Mouse (Mus musculus) midbrain, embryonic 13.5 days (tissue): ENCODE data around the gene Tulp1. TPM values are rescaled to one million over a fixed set of nuclear protein-coding genes. Genes with fewer than 3 reads are reported as not detected.
A peak's percentile ranks its signal among the peaks of the same experiment; 100 is the strongest.
"Not testable (repeated sequence)": the region's sequence is repeated elsewhere in the genome, so short reads cannot be mapped to it uniquely, and the experiment has no call there.

ENCODE experiments used
- ATAC-seq: fragments of 200-750 bp; cut with Nextera tagmentation; 2 replicates; pipeline ENCODE4 v1.8.0; 2017; ENCODE audit warnings: mild to moderate bottlenecking, moderate TSS enrichment, moderate library complexity
- H3K27ac ChIP-seq: fragments of 300-500 bp; sonication (generic); 2 replicates; pipeline ENCODE4 v1.5.1; 2015; ENCODE audit warnings: inconsistent platforms, mild to moderate bottlenecking, moderate library complexity
- H3K27me3 ChIP-seq: fragments of 300-500 bp; sonication (generic); 2 replicates; pipeline ENCODE4 v1.6.1; 2015; ENCODE audit warnings: mild to moderate bottlenecking, inconsistent platforms
- H3K36me3 ChIP-seq: fragments of 300-500 bp; sonication (generic); 2 replicates; pipeline ENCODE4 v1.6.1; 2015; ENCODE audit warnings: mild to moderate bottlenecking, inconsistent platforms
- H3K4me1 ChIP-seq: fragments of 300-500 bp; sonication (generic); replicated peaks from 2 replicates; pipeline ENCODE4 v1.6.1; 2015; ENCODE audit warnings: inconsistent platforms
- H3K4me2 ChIP-seq: fragments of 300-500 bp; sonication (generic); replicated peaks from 2 replicates; pipeline ENCODE4 v1.6.1; 2015; ENCODE audit warnings: moderate library complexity, mild to moderate bottlenecking, inconsistent platforms
- H3K4me3 ChIP-seq: fragments of 300-500 bp; sonication (generic); replicated peaks from 2 replicates; pipeline ENCODE4 v1.5.1; 2015; ENCODE audit warnings: mild to moderate bottlenecking, inconsistent platforms
- H3K9ac ChIP-seq: fragments of 300-500 bp; sonication (generic); replicated peaks from 2 replicates; pipeline ENCODE4 v1.6.1; 2015; ENCODE audit warnings: mild to moderate bottlenecking, inconsistent platforms
- H3K9me3 ChIP-seq: fragments of 300-500 bp; sonication (generic); 2 replicates; pipeline ENCODE4 v1.6.1; 2016; ENCODE audit warnings: mild to moderate bottlenecking, inconsistent platforms
- WGBS: fragments of 180-500 bp; shearing (Covaris S2); methylation state at CpG from one replicate; pipeline ENCODE4 v1.1.7; 2015; 5-methylcytosine and 5-hydroxymethylcytosine counted together
- polyA plus RNA-seq: library from polyadenylated mRNA; unstranded; fragments of >200 nt; fragmentation: Nextera tagmentation; extraction: Ambion mirVana; gene quantifications from 2 replicates; pipeline ENCODE4 v1.2.1, GENCODE M21; 2015

The Tulp1 gene
- 1.7 and 2.6 TPM in 2 replicates for polyA plus RNA-seq

DNA sequence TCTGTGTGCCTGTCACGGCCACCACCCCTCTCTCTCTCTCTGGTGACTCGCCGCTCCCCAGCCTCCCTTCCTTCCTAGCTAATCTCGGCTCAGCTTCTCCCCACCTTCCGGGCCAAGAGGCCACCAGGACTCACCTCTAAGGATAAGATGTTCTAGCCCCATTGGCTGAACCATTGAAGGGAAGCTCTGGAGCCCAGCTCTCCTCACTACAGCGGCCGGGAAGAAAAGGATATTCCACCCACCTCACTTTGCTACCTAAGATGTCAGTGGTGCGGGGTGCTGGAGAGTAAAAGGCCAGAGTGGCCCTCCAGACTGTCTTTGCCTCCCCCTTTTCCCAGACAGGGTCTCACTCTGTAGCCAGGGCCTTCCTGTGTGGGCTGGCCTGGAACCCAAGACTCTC is at the start of gene Tulp1:
Gene Tulp1, minus strand, starts transcription at position 101 of the 400 bp plus-strand sequence.
- no peaks in the 10 kb centered on the region for H3K36me3 ChIP-seq
- peaks cover 25% of the 10 kb centered on the region for H3K4me1 ChIP-seq
- H3K27me3 ChIP-seq: peaks cover 61% of the 10 kb centered on the region
- no peaks in the 10 kb centered on the region for H3K9me3 ChIP-seq
- no peak within 1 kb of the TSS for H3K9ac ChIP-seq
- ATAC-seq: no peak
- peak within 1 kb of the TSS; percentile 18 for H3K4me3 ChIP-seq
- H3K27ac ChIP-seq: no peak within 1 kb of the TSS
- peak within 1 kb of the TSS; percentile 32; the same call in 1 of the 2 replicates for H3K4me2 ChIP-seq
- WGBS: 19% methylated on average over 8 of the region's 8 CpGs

DNA sequence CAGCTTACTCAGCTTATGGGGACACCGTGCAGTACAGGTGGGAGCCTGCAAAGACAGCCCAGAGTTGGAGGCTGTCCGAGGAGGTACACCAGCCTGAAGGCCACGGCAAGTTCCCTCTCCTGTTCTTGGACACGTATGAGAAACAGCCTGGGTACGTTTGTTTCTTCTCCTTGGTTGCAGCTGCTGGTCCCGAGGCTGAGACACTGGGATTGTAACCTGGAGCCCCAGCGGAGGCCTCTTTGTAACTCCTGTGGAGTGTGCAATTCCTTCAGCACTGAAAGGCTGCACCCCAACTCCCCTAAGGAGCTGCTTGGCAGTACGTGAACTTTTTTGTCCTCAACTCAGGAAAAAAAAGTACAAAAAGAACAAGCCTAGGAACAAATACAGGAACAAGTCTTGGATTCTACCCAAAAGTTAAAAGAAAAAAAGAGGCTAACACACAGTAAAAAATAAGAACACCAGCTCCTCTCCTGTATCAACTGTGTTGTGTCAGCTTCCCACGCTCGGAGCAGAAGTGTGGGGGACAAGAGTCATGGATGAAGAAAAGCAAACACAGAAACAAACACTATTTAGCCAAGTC is 46.4 kb upstream of the Tulp1 start:
- Histone ChIP-seq H3K4me1 (no peaks in the 10 kb centered on the region), H3K9ac (no peak overlapping the region), H3K36me3 (peaks cover 24% of the 10 kb centered on the region), H3K4me2 (no peak overlapping the region), H3K27me3 (no peaks in the 10 kb centered on the region), H3K9me3 (no peaks in the 10 kb centered on the region), H3K27ac (no peak overlapping the region), H3K4me3 (no peak overlapping the region)
- 87% methylated on average over 10 of the region's 10 CpGs for WGBS
- ATAC-seq: no peak

DNA sequence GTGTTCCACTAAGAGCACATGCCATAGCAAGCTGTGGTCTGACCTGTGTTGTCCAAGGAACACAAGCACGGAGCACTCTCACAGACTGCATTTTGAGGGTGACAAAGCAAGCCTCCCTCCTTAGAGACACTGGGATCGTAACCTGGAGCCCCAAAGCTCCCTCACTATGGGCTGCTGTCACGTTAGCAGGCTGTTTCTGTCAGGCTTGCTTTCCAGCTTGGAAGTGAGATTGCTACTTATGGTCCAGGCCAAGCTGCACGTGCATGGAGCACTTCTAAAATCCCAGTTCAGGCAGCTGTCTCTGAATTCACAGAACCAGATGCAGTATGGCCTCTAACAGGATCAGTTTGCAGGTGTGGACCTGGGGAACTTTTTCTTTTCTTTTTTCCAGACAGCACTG is 45.7 kb upstream of the Tulp1 start:
- Histone ChIP-seq H3K36me3 (peaks cover 31% of the 10 kb centered on the region), H3K4me1 (no peaks in the 10 kb centered on the region), H3K9ac (no peak overlapping the region), H3K4me3 (no peak overlapping the region), H3K4me2 (no peak overlapping the region), H3K9me3 (no peaks in the 10 kb centered on the region), H3K27ac (no peak overlapping the region), H3K27me3 (no peaks in the 10 kb centered on the region)
- no peak for ATAC-seq
- 94% methylated on average over 4 of the region's 4 CpGs for WGBS

DNA sequence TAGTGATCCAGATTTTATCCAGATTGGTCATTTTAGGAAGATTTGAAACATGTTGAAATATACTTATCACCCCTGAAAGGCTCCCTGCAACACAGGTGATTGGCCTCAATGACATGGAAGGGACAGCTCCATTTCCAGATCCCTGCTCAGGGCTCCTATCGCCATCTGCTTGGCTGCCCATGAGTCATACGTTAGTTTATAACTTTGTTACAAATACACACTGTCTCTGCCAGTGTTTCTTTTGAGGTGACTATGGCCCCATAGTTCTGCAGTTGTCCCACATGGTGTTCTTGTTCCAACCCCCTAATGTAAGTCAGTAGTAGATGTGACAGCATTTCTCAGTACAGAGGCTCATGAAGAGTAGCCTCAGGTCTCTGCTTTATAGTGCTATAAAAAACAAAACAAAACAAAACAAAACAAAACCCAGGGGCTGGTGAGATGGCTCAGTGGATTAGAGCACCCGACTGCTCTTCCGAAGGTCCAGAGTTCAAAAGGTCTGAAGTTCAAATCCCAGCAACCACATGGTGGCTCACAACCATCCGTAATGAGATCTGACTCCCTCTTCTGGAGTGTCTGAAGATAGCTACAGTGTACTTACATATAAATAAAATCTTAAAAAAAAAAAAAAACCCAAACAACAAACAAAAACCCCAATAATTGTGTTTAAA is 43.4 kb upstream of the Tulp1 start:
- no peak for ATAC-seq
- Histone ChIP-seq H3K27ac (no peak overlapping the region), H3K4me2 (no peak overlapping the region), H3K36me3 (peaks cover 43% of the 10 kb centered on the region), H3K4me1 (no peaks in the 10 kb centered on the region), H3K9ac (no peak overlapping the region), H3K27me3 (no peaks in the 10 kb centered on the region), H3K9me3 (no peaks in the 10 kb centered on the region), H3K4me3 (no peak overlapping the region)
- 85% methylated on average over 5 of the region's 5 CpGs for WGBS

DNA sequence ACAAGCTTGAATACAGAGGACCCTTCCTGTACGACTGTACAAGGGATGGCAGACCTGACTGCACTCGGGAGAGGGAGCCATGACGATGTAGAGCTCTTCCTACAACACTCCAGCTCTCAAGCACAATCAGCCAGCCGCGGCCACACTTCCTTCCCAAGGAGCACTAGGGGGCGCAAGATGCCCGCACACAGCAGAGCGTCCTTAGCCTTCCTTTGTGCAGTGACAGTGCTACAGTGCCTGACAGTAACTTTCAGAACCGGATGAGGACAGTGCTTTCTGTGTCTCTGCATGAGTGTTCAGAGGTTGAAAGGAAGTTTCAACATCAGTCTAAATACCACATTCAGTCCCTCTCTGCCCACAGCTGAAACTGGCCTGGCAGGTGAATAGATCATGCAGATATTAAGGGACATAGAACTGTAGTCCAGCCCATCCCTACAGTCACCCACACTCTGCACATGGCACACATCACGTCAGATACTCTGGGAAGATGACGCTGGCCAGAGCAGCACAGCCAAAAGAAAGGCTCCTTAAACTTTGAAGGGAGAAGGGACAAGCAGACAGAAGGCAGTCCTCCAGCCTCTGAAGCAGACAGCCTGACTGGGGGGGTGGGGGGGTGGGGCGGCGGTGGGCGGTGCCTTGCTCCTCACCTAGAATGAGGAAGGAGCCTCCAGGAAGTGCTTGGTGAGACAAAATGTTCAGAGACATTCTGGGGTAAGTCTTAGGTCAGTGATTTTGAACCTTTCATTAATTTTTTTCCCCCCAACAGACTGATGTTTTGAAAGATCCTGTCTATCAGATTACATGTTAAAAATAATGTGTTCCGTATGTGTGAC is 42.6 kb upstream of the Tulp1 start:
- H3K4me1 ChIP-seq: no peaks in the 10 kb centered on the region
- H3K9ac ChIP-seq: no peak overlapping the region
- H3K27ac ChIP-seq: no peak overlapping the region
- peaks cover 41% of the 10 kb centered on the region for H3K36me3 ChIP-seq
- no peak overlapping the region for H3K4me2 ChIP-seq
- H3K9me3 ChIP-seq: no peaks in the 10 kb centered on the region
- H3K27me3 ChIP-seq: no peaks in the 10 kb centered on the region
- ATAC-seq: peak; percentile 80
- H3K4me3 ChIP-seq: no peak overlapping the region
- 46% methylated on average over 15 of the region's 15 CpGs for WGBS

DNA sequence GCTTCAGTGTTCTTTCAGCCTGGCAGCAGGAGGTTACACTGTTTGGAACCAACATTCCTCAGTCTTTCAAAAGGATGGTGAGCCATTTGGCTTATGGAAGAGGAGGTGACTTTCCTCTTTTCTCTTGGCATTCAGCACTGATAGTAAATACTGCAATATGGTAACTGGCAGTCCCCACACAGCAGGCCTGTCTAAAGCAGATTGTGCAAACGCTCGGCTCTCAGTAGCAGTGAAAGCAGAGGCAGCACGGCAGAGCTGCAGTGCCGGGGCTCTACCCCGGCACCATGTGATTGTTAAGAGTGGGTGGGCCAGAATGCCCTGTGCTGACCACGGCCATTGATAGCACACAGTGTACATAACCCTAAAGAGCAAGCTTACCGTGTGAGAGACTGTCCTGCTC is 41.4 kb upstream of the Tulp1 start:
- peaks cover 45% of the 10 kb centered on the region for H3K36me3 ChIP-seq
- H3K4me3 ChIP-seq: no peak overlapping the region
- H3K27ac ChIP-seq: no peak overlapping the region
- no peak overlapping the region for H3K9ac ChIP-seq
- no peaks in the 10 kb centered on the region for H3K27me3 ChIP-seq
- no peaks in the 10 kb centered on the region for H3K4me1 ChIP-seq
- no peak overlapping the region for H3K4me2 ChIP-seq
- H3K9me3 ChIP-seq: no peaks in the 10 kb centered on the region
- no peak for ATAC-seq
- 86% methylated on average over 7 of the region's 7 CpGs for WGBS

DNA sequence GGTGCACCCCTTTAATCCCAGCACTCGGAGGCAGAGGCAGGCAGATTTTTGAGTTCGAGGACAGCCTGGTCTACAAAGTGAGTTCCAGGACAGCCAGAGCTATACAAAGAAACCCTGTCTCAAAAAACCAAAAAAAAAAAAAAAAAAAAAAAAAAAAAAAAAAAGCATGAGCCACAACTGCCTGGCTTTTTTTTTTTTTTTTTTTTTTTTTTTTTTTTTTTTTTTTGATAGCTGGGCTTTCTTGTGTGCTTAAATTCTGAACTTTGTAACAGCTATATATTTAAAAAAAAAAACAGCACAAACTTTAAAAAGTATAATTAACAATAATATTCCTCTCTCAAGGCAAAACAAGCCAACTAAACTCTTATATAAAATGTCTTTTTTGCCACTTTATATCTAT is 39.7 kb upstream of the Tulp1 start:
- not testable (repeated sequence) for H3K4me1 ChIP-seq, ATAC-seq, H3K27me3 ChIP-seq, H3K4me3 ChIP-seq, H3K9ac ChIP-seq, H3K27ac ChIP-seq, H3K9me3 ChIP-seq, H3K4me2 ChIP-seq
- 98% methylated on average over 2 of the region's 2 CpGs for WGBS
- peaks cover 43% of the 10 kb centered on the region for H3K36me3 ChIP-seq

DNA sequence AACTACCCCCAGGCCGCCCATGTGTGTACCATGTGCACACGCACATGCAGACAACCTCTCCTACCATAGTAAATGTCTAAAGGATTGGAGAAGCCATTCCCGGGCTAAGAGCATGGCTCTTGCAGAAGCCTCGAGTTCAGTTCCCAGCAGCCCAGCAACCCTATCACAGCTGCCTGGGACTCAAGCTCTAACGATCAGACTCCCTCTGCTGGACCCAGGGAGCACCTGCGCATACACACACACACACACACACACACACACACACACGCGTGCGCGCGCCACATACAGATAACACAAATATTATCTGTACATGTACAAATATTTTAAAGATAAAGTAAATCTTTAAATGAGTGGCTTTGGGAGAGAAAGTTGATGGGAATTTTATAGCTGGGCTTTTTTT is 39.3 kb upstream of the Tulp1 start:
- peaks cover 47% of the 10 kb centered on the region for H3K36me3 ChIP-seq

DNA sequence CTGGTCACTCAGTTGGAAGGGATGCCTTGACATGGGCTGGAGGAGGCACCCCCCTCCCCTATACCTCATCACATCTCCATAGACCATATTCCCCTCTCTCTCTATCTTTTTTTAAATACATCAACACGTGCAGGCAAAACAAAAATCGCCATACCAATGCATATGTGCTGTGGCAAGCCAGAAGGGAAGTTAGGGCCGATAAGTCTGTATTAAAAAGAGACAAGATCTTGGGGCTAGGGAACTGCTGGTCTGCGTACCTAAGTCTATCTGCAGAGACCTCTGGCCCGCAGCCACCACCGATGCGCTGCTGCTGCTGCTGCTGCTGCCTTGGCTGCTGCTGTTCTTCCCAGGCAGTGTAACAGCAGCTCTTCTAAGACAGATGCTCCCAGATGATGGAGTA is 30.0 kb upstream of the Tulp1 start:
- H3K4me2 ChIP-seq: no peak overlapping the region
- H3K27ac ChIP-seq: no peak overlapping the region
- no peak overlapping the region for H3K9ac ChIP-seq
- peaks cover 20% of the 10 kb centered on the region for H3K36me3 ChIP-seq
- H3K9me3 ChIP-seq: no peaks in the 10 kb centered on the region
- H3K27me3 ChIP-seq: no peaks in the 10 kb centered on the region
- H3K4me3 ChIP-seq: no peak overlapping the region
- 0 out of 2 replicates have a peak, but pooled peaks cover 3% of the 10 kb centered on the region for H3K4me1 ChIP-seq
- WGBS: 88% methylated on average over 7 of the region's 7 CpGs
- no peak for ATAC-seq

More for the DNA sequence above, 39.3 kb upstream of the Tulp1 start:
- Histone ChIP-seq H3K4me2 (no peak overlapping the region), H3K4me1 (no peaks in the 10 kb centered on the region), H3K9me3 (no peaks in the 10 kb centered on the region), H3K9ac (no peak overlapping the region), H3K27me3 (no peaks in the 10 kb centered on the region), H3K27ac (no peak overlapping the region), H3K4me3 (no peak overlapping the region)
- no peak for ATAC-seq
- 98% methylated on average over 11 of the region's 11 CpGs for WGBS

DNA sequence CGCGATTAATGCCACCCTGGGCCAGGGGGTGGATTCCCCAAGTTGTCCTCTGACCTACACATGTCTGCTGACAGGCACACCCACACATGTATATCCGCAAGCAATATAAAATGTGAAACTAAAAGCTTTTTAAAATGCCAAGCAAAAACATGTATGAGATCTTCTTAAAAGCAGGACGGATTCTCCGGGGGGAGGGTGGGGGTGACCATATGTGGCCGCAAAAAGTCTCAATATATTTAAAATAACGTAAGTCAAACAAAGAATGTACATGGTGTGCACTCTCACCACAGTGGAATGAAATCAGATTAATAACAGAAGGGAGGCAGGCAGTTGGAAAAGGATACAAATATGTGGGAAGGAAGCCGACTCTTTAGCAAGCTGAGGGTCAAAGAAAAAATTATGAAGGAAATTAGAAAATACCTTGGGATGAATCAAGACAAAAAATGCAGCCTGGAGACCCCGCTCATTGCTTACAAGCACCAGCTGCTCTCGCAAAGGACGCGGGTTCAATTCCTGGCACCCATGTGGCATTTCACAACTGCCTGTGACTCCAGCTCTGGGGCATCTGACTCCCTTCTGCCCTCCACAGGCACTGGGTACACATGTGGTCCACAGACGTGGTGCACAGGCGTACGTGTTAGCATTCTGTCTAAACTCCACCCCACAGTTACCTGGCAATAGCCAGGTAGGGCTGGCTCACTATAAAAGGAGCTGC is 29.2 kb upstream of the Tulp1 start:
- Histone ChIP-seq H3K9ac (no peak overlapping the region), H3K27me3 (peaks cover 3% of the 10 kb centered on the region; the same call in 1 of the 2 replicates), H3K9me3 (no peaks in the 10 kb centered on the region), H3K27ac (no peak overlapping the region), H3K4me3 (no peak overlapping the region), H3K36me3 (peaks cover 15% of the 10 kb centered on the region), H3K4me2 (no peak overlapping the region), H3K4me1 (0 out of 2 replicates have a peak, but pooled peaks cover 3% of the 10 kb centered on the region)
- no peak for ATAC-seq
- 92% methylated on average over 15 of the region's 15 CpGs for WGBS

DNA sequence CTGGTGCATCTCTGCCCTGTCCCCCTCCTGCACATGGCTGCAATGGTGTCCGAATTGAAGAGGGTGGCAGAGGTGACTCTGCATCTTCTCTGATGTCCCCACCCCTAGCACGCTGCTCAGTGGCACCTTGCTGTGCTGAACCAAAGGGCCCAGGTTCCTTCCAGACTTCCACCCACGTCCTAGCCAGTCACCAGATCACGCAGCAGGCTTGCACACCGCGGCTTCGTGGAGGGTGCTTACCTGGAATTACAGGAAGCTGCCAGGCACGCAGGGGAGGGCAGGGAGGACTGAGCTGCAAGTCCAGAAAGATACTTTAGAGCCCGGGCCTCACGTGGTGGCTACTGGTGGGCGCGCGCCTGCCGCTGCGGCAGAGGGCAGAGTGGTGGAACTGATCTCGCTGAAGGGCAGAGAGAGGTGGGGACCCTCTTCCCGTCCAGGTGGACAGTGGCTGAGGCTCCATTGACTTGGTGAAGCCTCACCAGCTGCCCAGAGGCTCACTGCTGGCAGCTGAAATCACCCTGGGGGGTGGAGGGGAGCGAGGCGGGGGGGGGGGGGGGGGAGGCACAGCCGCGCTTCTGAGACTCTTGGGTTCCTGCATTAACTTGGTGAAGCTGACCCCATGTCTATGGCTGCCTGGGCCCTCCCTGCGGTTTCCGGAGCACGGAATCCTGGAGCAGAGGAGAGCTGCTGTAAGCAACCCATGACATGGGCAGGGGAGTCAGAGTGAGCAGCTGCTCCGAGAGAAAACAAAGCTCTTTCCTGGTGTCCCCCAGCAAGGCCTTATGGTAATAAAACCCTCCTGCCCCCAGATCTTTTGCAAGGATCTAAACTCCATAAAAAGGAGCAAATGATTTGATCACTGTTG is 26.8 kb upstream of the Tulp1 start:
- Histone ChIP-seq H3K4me2 (peak overlapping the region; percentile 2; the same call in 1 of the 2 replicates), H3K4me3 (no peak overlapping the region), H3K9me3 (no peaks in the 10 kb centered on the region), H3K9ac (no peak overlapping the region), H3K4me1 (0 out of 2 replicates have a peak, but pooled peaks cover 3% of the 10 kb centered on the region), H3K27me3 (peaks cover 13% of the 10 kb centered on the region), H3K36me3 (no peaks in the 10 kb centered on the region), H3K27ac (no peak overlapping the region)
- 10% methylated on average over 23 of the region's 25 CpGs for WGBS
- no peak for ATAC-seq
